Mouse (Mus musculus) brain, embryonic 18.5 days (tissue): Measurements from ENCODE around the gene Prune2.

Experiments used
- DNase-seq: peaks from one replicate; pipeline ENCODE4 v3.0.0-alpha.2; 2012; ENCODE audit warnings: low read depth, low spot score

Prune2 gene

GRCm38 (mm10) chr19:17006220-17006907 is 50.4 kb downstream of the Prune2 start:
- DNase-seq: no peak

GRCm38 (mm10) chr19:17011261-17011995 is 55.5 kb downstream of the Prune2 start:
- DNase-seq: no peak

GRCm38 (mm10) chr19:17013085-17013484 is 57.2 kb downstream of the Prune2 start:
- DNase-seq: no peak

GRCm38 (mm10) chr19:17014337-17015124 is 58.6 kb downstream of the Prune2 start:
- no peak for DNase-seq

- DNase-seq: no peak
Measured at GRCm38 (mm10) chr19:17024748-17025147, 68.8 kb downstream of the Prune2 start.

GRCm38 (mm10) chr19:17030276-17030675 is 74.4 kb downstream of the Prune2 start:
- no peak for DNase-seq

- DNase-seq: no peak
Measured at GRCm38 (mm10) chr19:17032314-17032713, 76.4 kb downstream of the Prune2 start.

- no peak for DNase-seq
Measured at GRCm38 (mm10) chr19:17046961-17047360, 91.0 kb downstream of the Prune2 start.

- DNase-seq: no peak
Measured at GRCm38 (mm10) chr19:17055892-17056291, 100.0 kb downstream of the Prune2 start.

- DNase-seq: no peak
Measured at GRCm38 (mm10) chr19:17060106-17060505, 104.2 kb downstream of the Prune2 start.

GRCm38 (mm10) chr19:17064421-17064820 is 108.5 kb downstream of the Prune2 start:
- no peak for DNase-seq

- DNase-seq: no peak
Measured at GRCm38 (mm10) chr19:17069067-17069466, 113.1 kb downstream of the Prune2 start.

- no peak for DNase-seq
Measured at GRCm38 (mm10) chr19:17071205-17071604, 115.3 kb downstream of the Prune2 start.

GRCm38 (mm10) chr19:17072245-17072644 is 116.3 kb downstream of the Prune2 start:
- DNase-seq: no peak

- no peak for DNase-seq
Measured at GRCm38 (mm10) chr19:17078643-17079316, 122.9 kb downstream of the Prune2 start.

GRCm38 (mm10) chr19:17081382-17081781 is 125.5 kb downstream of the Prune2 start:
- DNase-seq: no peak

GRCm38 (mm10) chr19:17094067-17094466 is 138.1 kb downstream of the Prune2 start:
- no peak for DNase-seq

GRCm38 (mm10) chr19:17096338-17096737 is 140.4 kb downstream of the Prune2 start:
- DNase-seq: no peak

GRCm38 (mm10) chr19:17097210-17097609 is 141.3 kb downstream of the Prune2 start:
- no peak for DNase-seq

- no peak for DNase-seq
Measured at GRCm38 (mm10) chr19:17108782-17109181, 152.9 kb downstream of the Prune2 start.

GRCm38 (mm10) chr19:17124034-17124735 is 168.3 kb downstream of the Prune2 start:
- DNase-seq: no peak
